Mouse (Mus musculus): Measurements from ENCODE around the gene Platr17. TPM values are rescaled to one million over a fixed set of nuclear protein-coding genes. Genes with fewer than 3 reads are reported as not detected.
"Not testable (repeated sequence)": the region's sequence is repeated elsewhere in the genome, so short reads cannot be mapped to it uniquely, and the experiment has no call there.

Platr17 gene
- not detected for total RNA-seq (2021)
- long read RNA-seq, experiment 1: 0 reads
- long read RNA-seq, experiment 2: 0 reads

- not testable (repeated sequence) for DNase-seq (ENCODE audit: low spot score)
Observed at GRCm38 (mm10) chr17:33904835-33905234, at the start of gene Platr17. TSS of gene Platr17 (plus strand) at chr17:33905135.

- no peak for DNase-seq (ENCODE audit: low spot score)
Observed at GRCm38 (mm10) chr17:33857816-33858215, 47.1 kb upstream of the Platr17 start.

- peak; percentile 42 for DNase-seq (ENCODE audit: low spot score)
Observed at GRCm38 (mm10) chr17:33865330-33866030, 39.5 kb upstream of the Platr17 start.

GRCm38 (mm10) chr17:33873537-33873936 is 31.4 kb upstream of the Platr17 start, which contains the start of gene Gm7029:
TSS of gene Gm7029 (plus strand) at chr17:33873837.
- DNase-seq (ENCODE audit: low spot score): not testable (repeated sequence)

GRCm38 (mm10) chr17:33874411-33874810 is 30.5 kb upstream of the Platr17 start:
- DNase-seq (ENCODE audit: low spot score): no peak

GRCm38 (mm10) chr17:33875797-33876196 is 29.1 kb upstream of the Platr17 start:
- DNase-seq (ENCODE audit: low spot score): not testable (repeated sequence)

- not testable (repeated sequence) for DNase-seq (ENCODE audit: low spot score)
Observed at GRCm38 (mm10) chr17:33884320-33884719, 20.6 kb upstream of the Platr17 start.

- not testable (repeated sequence) for DNase-seq (ENCODE audit: low spot score)
Observed at GRCm38 (mm10) chr17:33887802-33888201, 17.1 kb upstream of the Platr17 start.

GRCm38 (mm10) chr17:33888230-33888629 is 16.7 kb upstream of the Platr17 start:
- DNase-seq (ENCODE audit: low spot score): not testable (repeated sequence)

- not testable (repeated sequence) for DNase-seq (ENCODE audit: low spot score)
Observed at GRCm38 (mm10) chr17:33889941-33890532, 14.9 kb upstream of the Platr17 start.

GRCm38 (mm10) chr17:33890533-33891059 is 14.3 kb upstream of the Platr17 start, which contains the start of gene Kifc1:
TSS of gene Kifc1 (minus strand) at chr17:33890661.
- DNase-seq (ENCODE audit: low spot score): peak; percentile 99

- DNase-seq (ENCODE audit: low spot score): no peak
Observed at GRCm38 (mm10) chr17:33891357-33891756, 13.6 kb upstream of the Platr17 start.

- not testable (repeated sequence) for DNase-seq (ENCODE audit: low spot score)
Observed at GRCm38 (mm10) chr17:33891892-33892291, 13.0 kb upstream of the Platr17 start.

- DNase-seq (ENCODE audit: low spot score): no peak
Observed at GRCm38 (mm10) chr17:33892429-33892828, 12.5 kb upstream of the Platr17 start.

GRCm38 (mm10) chr17:33893011-33893410 is 11.9 kb upstream of the Platr17 start:
- DNase-seq (ENCODE audit: low spot score): not testable (repeated sequence)

GRCm38 (mm10) chr17:33897114-33897794 is 7.7 kb upstream of the Platr17 start:
- DNase-seq (ENCODE audit: low spot score): no peak

GRCm38 (mm10) chr17:33898193-33898592 is 6.7 kb upstream of the Platr17 start:
- not testable (repeated sequence) for DNase-seq (ENCODE audit: low spot score)

GRCm38 (mm10) chr17:33899642-33900041 is 5.3 kb upstream of the Platr17 start:
- no peak for DNase-seq (ENCODE audit: low spot score)

GRCm38 (mm10) chr17:33900281-33900988 is 4.5 kb upstream of the Platr17 start:
- DNase-seq (ENCODE audit: low spot score): no peak

GRCm38 (mm10) chr17:33900989-33901314 is 4.0 kb upstream of the Platr17 start:
- DNase-seq (ENCODE audit: low spot score): no peak

GRCm38 (mm10) chr17:33901653-33902052 is 3.3 kb upstream of the Platr17 start:
- DNase-seq (ENCODE audit: low spot score): no peak

All from gastrocnemius, adult 18-20 months (tissue).